Mouse (Mus musculus) MEL (cell line): ENCODE measurements at regions not wholly inside any gene's neighbourhood (a gene's known extent, or its start where the extent isn't known, plus 50 kb on each side); places are given as distances from the start of the nearest gene placed in this dataset.

Experiments
- CTCF ChIP-seq, 3 experiments: IDR thresholded peaks in 2 of 3; conservative IDR thresholded peaks in 1 of 3; 2 replicates each; pipeline ENCODE4 v1.5.1; 2011 to 2012; ENCODE audit warnings: low read length in 3 of 3, low read depth in 2 of 3, mild to moderate bottlenecking in 2 of 3, improper control_type of control experiment in 1 of 3, inconsistent platforms in 1 of 3, mixed read lengths in 1 of 3, moderate library complexity in 1 of 3; ENCODE audit not compliant: control insufficient read depth in 1 of 3, insufficient read depth in 1 of 3, poor library complexity in 1 of 3, severe bottlenecking in 1 of 3
- GATA1 ChIP-seq: IDR thresholded peaks from 2 replicates; pipeline ENCODE4 v1.6.1; 2011; ENCODE audit warnings: low read depth, low read length, improper control_type of control experiment
- JUND ChIP-seq: IDR thresholded peaks from 2 replicates; pipeline ENCODE4 v1.6.1; 2011; ENCODE audit warnings: low read depth, mild to moderate bottlenecking, improper control_type of control experiment, low read length
- MAX ChIP-seq: IDR thresholded peaks from 2 replicates; pipeline ENCODE4 v1.6.1; 2011; ENCODE audit warnings: low read length, improper control_type of control experiment
- MEF2A ChIP-seq: IDR thresholded peaks from 2 replicates; pipeline ENCODE4 v1.6.1; 2014; ENCODE audit warnings: low read depth, mild to moderate bottlenecking, inconsistent platforms, low read length, improper control_type of control experiment; ENCODE audit not compliant: poor library complexity, insufficient replicate concordance, severe bottlenecking; ENCODE audit errors: extremely low read depth
- POLR2AphosphoS2 ChIP-seq: IDR thresholded peaks from 2 replicates; pipeline ENCODE4 v1.6.1; 2011; ENCODE audit warnings: low read length, improper control_type of control experiment
- TCF12 ChIP-seq: IDR thresholded peaks from 2 replicates; pipeline ENCODE4 v1.6.1; 2014; ENCODE audit warnings: low read depth, mild to moderate bottlenecking, inconsistent platforms, low read length, improper control_type of control experiment, moderate library complexity
- USF1 ChIP-seq: IDR thresholded peaks from 2 replicates; pipeline ENCODE4 v1.6.1; 2014; ENCODE audit warnings: low read depth, mild to moderate bottlenecking, inconsistent platforms, low read length, improper control_type of control experiment, moderate library complexity

DNA sequence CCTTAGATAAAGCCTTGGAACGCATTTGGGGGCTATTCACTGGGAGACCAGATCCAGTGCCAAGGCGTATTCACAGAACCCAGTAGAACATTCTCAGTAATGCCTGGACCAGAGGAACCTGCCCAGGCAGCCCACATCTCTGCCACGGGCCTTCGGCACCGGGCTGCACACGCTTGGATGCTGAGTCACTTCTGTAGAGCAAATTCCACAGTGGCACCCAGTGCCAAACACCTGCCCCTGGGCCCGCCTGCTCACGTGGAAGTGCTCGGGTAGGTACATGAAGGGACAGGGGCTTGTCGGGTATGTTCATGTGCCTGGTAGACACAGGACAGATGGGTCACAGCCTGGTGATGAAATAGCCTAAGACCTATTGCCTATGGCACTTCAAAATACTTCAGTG lies 152.8 kb downstream of the Dll1 start:
- TF ChIP-seq MAX (no peak), GATA1 (no peak), MEF2A (no peak), USF1 (no peak), POLR2AphosphoS2 (no peak), TCF12 (no peak), JUND (no peak), CTCF (IDR thresholded peaks at IDR 0.05 in 2 of 3, conservative IDR thresholded peaks at IDR 0.05 in 1 of 3; ENCODE audit: control insufficient read depth in 1 of 3, insufficient read depth in 1 of 3, low read depth in 2 of 3, low read length in 3 of 3, poor library complexity in 1 of 3, severe bottlenecking in 1 of 3) (no peak)
